Mouse (Mus musculus) olfactory bulb, adult 2 months (tissue): ENCODE measurements around the gene Atp11b. TPM values are rescaled to one million over a fixed set of nuclear protein-coding genes. Genes with fewer than 3 reads are reported as not detected.

Experiments
- H3K27ac ChIP-seq: fragments of 200-500 bp; 2 replicates; pipeline ENCODE4 v1.5.1; 2012; ENCODE audit warnings: low read depth, low read length; ENCODE audit not compliant: insufficient read depth
- H3K4me1 ChIP-seq: fragments of 200-500 bp; 2 replicates; pipeline ENCODE4 v1.6.1; 2012; ENCODE audit warnings: low read length; ENCODE audit not compliant: control insufficient read depth, insufficient read depth
- H3K4me3 ChIP-seq: fragments of 200-500 bp; 2 replicates; pipeline ENCODE4 v1.5.1; 2012; ENCODE audit warnings: mild to moderate bottlenecking, low read depth, low read length, moderate library complexity; ENCODE audit not compliant: insufficient read depth
- CTCF ChIP-seq: fragments of 200-500 bp; IDR thresholded peaks from 2 replicates; pipeline ENCODE4 v1.5.1; 2012; ENCODE audit warnings: low read depth, mild to moderate bottlenecking, low read length, moderate library complexity; ENCODE audit not compliant: insufficient read depth
- POLR2A ChIP-seq: fragments of 200-500 bp; IDR thresholded peaks from 2 replicates; pipeline ENCODE4 v1.6.1; 2012; ENCODE audit warnings: mild to moderate bottlenecking, low read depth, low read length, moderate library complexity; ENCODE audit not compliant: insufficient read depth
- WGBS: fragments of 180-500 bp; shearing (Covaris S2); methylation state at CpG from one replicate; pipeline ENCODE4 v1.1.7; 2018; 5-methylcytosine and 5-hydroxymethylcytosine counted together
- polyA plus RNA-seq: library from polyadenylated mRNA; stranded (reverse); fragments of >200 nt; gene quantifications from 2 replicates; pipeline ENCODE4 v1.2.4, GENCODE M21; 2012; ENCODE audit warnings: low replicate concordance; ENCODE audit not compliant: missing spikeins, insufficient read depth, insufficient read length

Gene Atp11b
- polyA plus RNA-seq: 158 TPM in 1 of 2 replicates, not detected in the other

DNA sequence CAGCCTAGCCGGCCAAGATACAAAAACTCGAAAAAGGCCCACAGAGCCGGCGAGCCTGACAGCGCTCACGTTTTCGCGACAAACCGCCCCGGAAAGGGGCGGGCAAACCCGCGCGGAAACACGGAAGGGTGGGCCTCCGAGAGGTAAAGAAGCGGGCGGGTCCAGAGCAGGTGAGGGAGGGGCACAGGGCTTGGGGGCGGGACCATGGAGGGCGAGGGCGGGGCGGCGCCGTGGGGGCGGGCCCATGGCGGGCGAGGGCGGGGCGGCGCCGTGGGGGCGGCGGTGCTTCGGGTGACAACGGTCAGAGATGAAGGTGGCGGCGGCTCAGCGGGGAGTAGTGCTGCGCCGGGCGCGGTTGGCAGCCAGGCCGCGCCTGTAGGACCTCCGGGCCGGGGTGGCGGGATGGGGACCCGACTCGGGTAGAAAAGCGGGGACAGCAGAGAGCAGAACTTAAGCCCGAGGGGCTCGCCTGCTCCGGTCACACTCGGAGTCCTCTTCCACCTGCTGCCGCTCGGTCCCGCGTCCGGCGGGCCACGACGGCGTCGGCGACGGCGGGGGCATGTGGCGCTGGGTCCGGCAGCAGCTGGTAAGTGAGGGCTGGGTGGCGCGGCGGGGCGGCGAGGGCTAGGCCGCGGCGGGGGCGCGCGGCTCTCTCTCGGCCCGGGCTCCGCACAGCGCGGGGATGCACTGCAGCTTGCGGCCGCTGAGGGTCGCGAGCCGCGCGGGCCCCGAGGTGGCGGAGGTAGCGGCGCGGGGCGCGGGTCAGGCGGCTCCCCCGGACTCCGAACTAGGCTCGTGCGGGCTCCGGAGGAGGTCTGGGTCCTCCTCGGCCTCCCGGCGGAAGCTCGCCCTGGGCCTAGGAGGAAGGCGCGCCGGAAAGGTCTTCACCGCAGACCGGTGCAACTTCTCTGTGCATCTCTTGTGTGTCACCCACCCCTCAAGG is at the start of gene Atp11b:
Atp11b (plus strand) TSS at position 282 of the 943 bp plus-strand sequence.
- TF ChIP-seq CTCF (peak; percentile 41; the same call in 1 of the 2 replicates), POLR2A (peak; percentile 59)
- Histone ChIP-seq H3K27ac (peak within 1 kb of the TSS; percentile 70), H3K4me1 (peaks cover 4% of the 10 kb centered on the region; the same call in 1 of the 2 replicates), H3K4me3 (peak within 1 kb of the TSS; percentile 79)
- WGBS: under 1% methylated on average over 113 of the region's 114 CpGs

DNA sequence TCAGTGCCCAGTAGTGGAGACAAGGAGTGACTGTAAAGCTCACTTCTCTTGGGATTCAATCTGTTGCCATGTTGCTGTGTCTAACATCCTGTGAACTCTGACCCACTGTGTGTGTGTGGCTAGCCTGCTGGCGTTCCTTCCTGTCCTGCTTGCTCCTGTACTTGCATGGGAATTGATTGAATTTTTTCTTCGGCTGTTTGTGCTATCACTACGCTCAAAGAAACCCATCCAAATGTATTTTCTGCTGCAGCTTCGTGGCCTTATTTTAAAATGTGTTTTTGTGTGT is 49.6 kb upstream of the Atp11b start:
- TF ChIP-seq POLR2A: no peak
- no peak for TF ChIP-seq CTCF
- WGBS: 81% methylated on average over 4 of the region's 4 CpGs
- no peak overlapping the region for H3K4me3 ChIP-seq
- no peaks in the 10 kb centered on the region for H3K4me1 ChIP-seq
- H3K27ac ChIP-seq: no peak overlapping the region

DNA sequence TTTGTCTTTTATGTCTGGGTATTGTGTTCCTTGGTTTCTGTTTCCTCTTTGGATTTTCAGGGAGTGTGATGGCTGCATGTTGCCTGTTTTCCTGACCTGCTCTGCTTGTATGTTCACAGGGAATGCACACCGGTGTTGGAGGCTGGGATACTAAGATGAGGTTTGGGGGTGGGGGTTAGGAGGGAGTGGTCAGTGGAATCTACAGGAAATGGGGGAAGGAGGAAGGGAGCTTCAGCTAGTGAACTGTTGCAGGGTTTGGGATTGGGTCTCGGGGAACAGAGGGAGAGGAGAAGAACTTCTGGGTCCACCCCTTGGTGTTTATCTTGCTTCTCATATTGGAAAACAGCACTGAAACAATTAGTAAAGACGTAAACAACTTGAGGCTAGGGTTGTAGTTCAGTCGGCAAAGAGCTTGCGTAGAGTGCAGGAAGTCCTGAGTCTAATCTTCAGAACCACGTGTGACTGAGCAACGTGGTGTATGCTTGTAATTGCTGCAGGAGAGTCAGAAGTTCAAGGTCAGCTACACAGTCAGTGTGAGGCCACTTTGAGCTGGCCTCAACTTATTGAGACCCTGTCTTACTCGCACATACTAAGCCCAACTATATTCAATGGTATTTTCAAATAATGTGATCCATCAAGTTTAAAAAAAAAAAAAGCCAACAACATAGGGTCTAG is 34.2 kb upstream of the Atp11b start:
- no peak for TF ChIP-seq POLR2A
- TF ChIP-seq CTCF: no peak
- H3K27ac ChIP-seq: no peak overlapping the region
- no peaks in the 10 kb centered on the region for H3K4me1 ChIP-seq
- no peak overlapping the region for H3K4me3 ChIP-seq
- WGBS: 89% methylated on average over 8 of the region's 8 CpGs

DNA sequence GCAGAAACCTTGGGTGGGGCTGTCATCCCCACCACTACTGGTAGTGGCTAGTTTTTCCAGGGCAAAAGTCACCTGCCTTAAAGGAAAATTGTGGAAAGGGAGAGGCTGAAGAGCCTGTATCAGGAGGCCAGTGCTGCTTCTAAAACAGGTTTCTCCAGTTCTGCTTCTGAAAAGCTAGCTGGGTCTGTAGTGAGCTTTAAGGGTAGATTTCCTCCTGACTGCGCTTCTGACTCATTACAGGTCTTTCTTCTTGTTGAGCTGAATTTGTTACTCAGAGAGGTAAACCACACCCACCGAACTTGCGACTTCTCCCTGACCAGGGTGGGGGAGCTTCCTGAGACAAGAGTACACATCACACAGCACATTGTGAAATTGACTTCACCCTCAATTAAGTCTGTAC is 33.1 kb upstream of the Atp11b start:
- Histone ChIP-seq H3K4me1 (no peaks in the 10 kb centered on the region), H3K27ac (no peak overlapping the region), H3K4me3 (no peak overlapping the region)
- TF ChIP-seq CTCF (no peak), POLR2A (no peak)
- 77% methylated on average over 3 of the region's 3 CpGs for WGBS

DNA sequence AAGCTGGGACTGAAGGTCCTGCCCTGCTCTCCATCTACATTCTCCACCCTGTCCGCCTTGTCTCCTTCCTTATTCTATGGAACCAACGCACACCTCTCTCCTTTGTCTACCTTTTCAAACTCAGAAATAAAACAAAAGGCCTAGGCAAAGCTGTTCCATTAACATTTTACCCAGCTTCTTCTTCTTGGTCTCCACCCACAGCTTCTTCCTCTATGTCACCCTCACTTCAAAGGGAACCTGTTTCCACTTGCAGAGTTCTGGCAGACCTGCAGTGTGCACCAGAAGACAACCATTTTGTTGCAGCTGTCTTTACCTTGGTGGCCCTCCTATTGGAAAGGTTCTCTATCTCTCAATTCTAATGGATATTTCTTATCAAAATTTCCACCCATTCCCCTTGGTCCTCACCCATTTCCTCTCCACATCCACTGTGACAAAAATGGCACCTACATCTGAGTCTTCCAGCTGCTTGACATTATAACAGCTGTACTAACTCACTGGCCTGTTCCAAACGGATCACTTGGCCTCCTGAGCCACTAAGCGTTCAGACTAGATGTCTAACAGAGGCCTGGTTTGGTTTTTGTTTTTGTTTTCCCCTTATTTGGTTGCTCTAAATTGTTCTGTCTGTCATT is 32.0 kb upstream of the Atp11b start:
- Histone ChIP-seq H3K4me1 (no peaks in the 10 kb centered on the region), H3K4me3 (no peak overlapping the region), H3K27ac (no peak overlapping the region)
- WGBS: 80% methylated on average over 4 of the region's 4 CpGs
- TF ChIP-seq CTCF: no peak

DNA sequence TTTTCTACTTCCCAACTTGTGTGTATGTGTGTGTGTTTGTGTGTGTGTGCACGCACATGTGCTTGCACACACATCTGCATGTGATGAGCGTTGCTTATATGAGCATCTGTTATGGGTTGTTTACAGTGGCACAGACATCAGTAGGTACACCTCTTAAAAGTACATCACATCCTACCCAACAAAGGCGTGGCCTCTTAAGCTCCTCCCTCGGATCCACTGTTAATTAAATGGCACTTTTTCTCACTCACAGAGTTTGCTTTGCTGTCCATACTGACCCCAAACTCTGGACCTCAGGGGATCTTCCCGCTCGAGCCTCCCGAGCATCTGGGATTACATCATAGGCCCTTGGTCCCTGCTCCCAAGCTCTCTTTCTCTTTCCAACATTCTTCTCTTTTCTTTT is 31.1 kb upstream of the Atp11b start:
- WGBS: 87% methylated on average over 7 of the region's 7 CpGs
- TF ChIP-seq POLR2A (no peak), CTCF (no peak)
- no peak overlapping the region for H3K4me3 ChIP-seq
- H3K4me1 ChIP-seq: no peaks in the 10 kb centered on the region
- no peak overlapping the region for H3K27ac ChIP-seq

DNA sequence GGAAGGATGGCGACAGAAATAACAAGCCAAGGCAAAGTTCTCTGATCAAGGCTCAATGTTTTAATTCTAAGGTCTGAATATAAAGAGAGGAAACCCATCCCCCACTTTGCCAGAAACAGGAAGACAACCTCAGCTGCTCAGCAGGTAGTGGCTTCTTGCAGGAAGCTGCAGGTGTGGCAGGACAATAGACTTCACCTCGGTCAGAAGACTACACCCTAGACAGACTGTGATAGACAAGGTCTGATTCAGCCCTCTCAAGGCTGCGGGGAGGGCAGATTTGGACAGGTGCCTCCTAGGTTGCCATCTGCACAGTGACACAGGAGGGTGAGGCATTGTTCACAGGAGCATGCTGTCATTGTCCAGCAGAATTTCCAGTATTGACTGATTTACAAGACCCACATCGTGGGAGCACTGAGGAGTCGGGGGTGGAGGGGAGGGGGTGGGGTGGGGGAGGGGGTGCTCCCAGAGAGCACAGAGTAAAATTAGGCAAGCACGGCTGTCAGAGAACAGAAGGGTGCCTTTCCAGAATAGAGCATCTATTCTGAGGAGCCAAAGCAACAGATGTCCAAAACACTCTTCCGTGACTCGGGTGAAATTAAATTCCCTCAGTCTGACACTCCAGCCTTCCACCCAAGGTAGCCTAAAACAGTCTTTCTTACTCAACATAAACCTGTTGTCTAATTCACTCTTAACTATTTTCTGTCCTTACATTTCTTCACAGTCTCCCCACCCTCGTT is 30.2 kb upstream of the Atp11b start:
- 51% methylated on average over 9 of the region's 9 CpGs for WGBS
- TF ChIP-seq POLR2A (no peak), CTCF (no peak)
- H3K27ac ChIP-seq: no peak overlapping the region
- H3K4me3 ChIP-seq: no peak overlapping the region
- H3K4me1 ChIP-seq: no peaks in the 10 kb centered on the region

DNA sequence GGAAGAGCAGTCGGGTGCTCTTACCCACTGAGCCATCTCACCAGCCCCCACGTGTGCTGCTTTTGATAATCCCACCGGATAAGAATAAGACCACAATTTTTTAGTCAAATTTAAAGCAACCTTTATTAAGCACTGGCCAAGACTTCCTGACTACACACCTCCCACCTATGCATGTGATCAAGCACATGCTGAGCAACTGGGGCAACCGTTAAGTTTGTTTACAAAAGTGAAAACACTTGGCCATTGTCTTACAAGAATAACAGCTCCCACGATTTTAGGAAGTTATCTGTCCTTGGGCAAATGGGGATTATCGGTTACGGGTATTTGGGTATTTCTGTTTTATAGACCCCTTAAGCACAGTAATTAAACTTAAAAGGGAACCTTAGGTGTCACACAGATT is 28.8 kb upstream of the Atp11b start:
- Histone ChIP-seq H3K27ac (no peak overlapping the region), H3K4me1 (no peaks in the 10 kb centered on the region), H3K4me3 (no peak overlapping the region)
- no peak for TF ChIP-seq CTCF
- no peak for TF ChIP-seq POLR2A
- 39% methylated on average over 7 of the region's 7 CpGs for WGBS
